Comparison of ENCODE assay signal across 17 mouse cellular contexts in the genomic region with DNA sequence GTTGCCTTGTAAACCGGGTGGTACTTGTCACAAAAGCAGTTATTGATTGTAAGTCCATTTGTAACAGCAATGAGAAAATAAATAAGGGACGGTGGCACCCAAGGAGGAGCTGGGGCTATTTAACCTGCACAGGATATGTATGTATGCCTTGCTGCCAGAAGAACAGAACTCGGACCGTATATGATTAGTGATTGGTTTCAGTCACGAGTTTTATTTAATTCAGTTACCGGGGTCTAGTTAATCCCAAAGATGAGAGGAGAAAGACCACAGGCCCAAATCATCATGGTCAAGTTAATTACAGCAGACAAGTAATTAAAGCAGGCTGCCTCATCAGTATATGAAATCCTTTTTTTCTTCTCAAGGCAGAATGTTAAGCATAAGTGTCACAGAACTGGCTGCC. TPM values are rescaled to one million over a fixed set of nuclear protein-coding genes. Genes with fewer than 3 reads are reported as not detected.
A peak's percentile ranks its signal among the peaks of the same experiment; 100 is the strongest.
DNase-seq lines count a peak whose midpoint lies in the region; ATAC-seq lines count a peak whose summit lies in the region.
"Had no signal": no experiment of that assay in that cellular context is flagged by ENCODE, and none has a peak within 500 bp of the region (broad histone marks: within the 10 kb centered on the region; RNA-seq: fewer than 3 reads in every experiment).

No protein-coding gene starts in this region.

- DNase-seq in forebrain, embryonic 10.5 days (ENCODE audit: extremely low spot score, low spot score) = no peak
- DNase-seq in hindbrain, embryonic 10.5 days (ENCODE audit: low spot score) = no peak
- no peak for DNase-seq in hindbrain, embryonic 11.5 days (ENCODE audit: low spot score)
- DNase-seq in hindbrain, embryonic 14.5 days (ENCODE audit: low spot score) = no peak
- DNase-seq in thymus, adult 18-20 months = no peak
- DNase-seq in adrenal gland, adult 18-20 months (ENCODE audit: low spot score in 2 of 2) = no peak
- DNase-seq: adrenal gland, adult 8-10 months; cerebellum, adult 18-20 months; layer of hippocampus, postnatal 36 days; liver; liver, postnatal 0 days; lung, postnatal 36 days; right cerebral cortex, postnatal 4 days had no signal

- H3K4me1 ChIP-seq in forebrain, embryonic 10.5 days = peaks cover 45% of the 10 kb centered on the region
- peaks cover 11% of the 10 kb centered on the region for H3K4me1 ChIP-seq in forebrain, embryonic 16.5 days (replicated peaks; ENCODE audit: control insufficient read depth, insufficient read depth, low read length)
- peaks cover 45% of the 10 kb centered on the region for H3K4me1 ChIP-seq in hindbrain, embryonic 10.5 days (replicated peaks)
- peaks cover 2% of the 10 kb centered on the region; the same call in 1 of the 2 replicates for H3K4me1 ChIP-seq in hindbrain, embryonic 11.5 days (replicated peaks; ENCODE audit: control insufficient read depth, insufficient read depth, low read length)
- H3K4me1 ChIP-seq in hindbrain, embryonic 14.5 days (replicated peaks; ENCODE audit: control insufficient read depth, insufficient read depth, low read length) = peaks cover 21% of the 10 kb centered on the region
- H3K4me1 ChIP-seq in midbrain, embryonic 15.5 days = peaks cover 25% of the 10 kb centered on the region

- WGBS in forebrain, embryonic 10.5 days = 71% methylated on average over 6 of the region's 6 CpGs
- 50% methylated on average over 6 of the region's 6 CpGs for WGBS in forebrain, embryonic 16.5 days
- 73% methylated on average over 6 of the region's 6 CpGs for WGBS in hindbrain, embryonic 10.5 days
- 68% methylated on average over 6 of the region's 6 CpGs for WGBS in hindbrain, embryonic 11.5 days
- WGBS in hindbrain, embryonic 14.5 days = 50% methylated on average over 6 of the region's 6 CpGs
- WGBS in midbrain, embryonic 15.5 days = 25% methylated on average over 6 of the region's 6 CpGs

- H3K36me3 ChIP-seq in forebrain, embryonic 10.5 days (replicated peaks) = peaks cover 12% of the 10 kb centered on the region; the same call in 1 of the 2 replicates
- 0 out of 2 replicates have a peak, but pooled peaks cover 4% of the 10 kb centered on the region for H3K36me3 ChIP-seq in forebrain, embryonic 16.5 days (ENCODE audit: control insufficient read depth, insufficient read depth)
- H3K36me3 ChIP-seq in hindbrain, embryonic 10.5 days = peaks cover 11% of the 10 kb centered on the region; the same call in 1 of the 2 replicates
- no peaks in the 10 kb centered on the region for H3K36me3 ChIP-seq in hindbrain, embryonic 11.5 days (ENCODE audit: control insufficient read depth, insufficient read depth, low read length)
- peaks cover 17% of the 10 kb centered on the region for H3K36me3 ChIP-seq in hindbrain, embryonic 14.5 days (replicated peaks; ENCODE audit: control insufficient read depth, insufficient read depth)
- H3K36me3 ChIP-seq in midbrain, embryonic 15.5 days (replicated peaks) = no peaks in the 10 kb centered on the region

- no peak overlapping the region for H3K9ac ChIP-seq in forebrain, embryonic 16.5 days (replicated peaks; ENCODE audit: low read depth, low read length)
- H3K9ac ChIP-seq in hindbrain, embryonic 11.5 days (ENCODE audit: low read depth, low read length) = no peak overlapping the region
- peak overlapping the region; percentile 6; the same call in 1 of the 2 replicates for H3K9ac ChIP-seq in hindbrain, embryonic 14.5 days
- no peak overlapping the region for H3K9ac ChIP-seq in midbrain, embryonic 15.5 days
- H3K9ac ChIP-seq: liver, postnatal 0 days; neural tube, embryonic 12.5 days had no signal

- no peak overlapping the region for H3K4me2 ChIP-seq in forebrain, embryonic 16.5 days (ENCODE audit: low read length)
- no peak overlapping the region for H3K4me2 ChIP-seq in hindbrain, embryonic 11.5 days (replicated peaks; ENCODE audit: low read depth, low read length)
- H3K4me2 ChIP-seq in hindbrain, embryonic 14.5 days (replicated peaks) = no peak overlapping the region
- no peak overlapping the region for H3K4me2 ChIP-seq in midbrain, embryonic 15.5 days

- peaks cover 19% of the 10 kb centered on the region; the same call in 1 of the 2 replicates for H3K27me3 ChIP-seq in forebrain, embryonic 10.5 days (ENCODE audit: poor library complexity, severe bottlenecking)
- 0 out of 2 replicates have a peak, but pooled peaks cover 3% of the 10 kb centered on the region for H3K27me3 ChIP-seq in forebrain, embryonic 16.5 days (replicated peaks; ENCODE audit: control insufficient read depth, insufficient read depth, low read length)
- no peaks in the 10 kb centered on the region for H3K27me3 ChIP-seq in hindbrain, embryonic 10.5 days (ENCODE audit: insufficient read depth, poor library complexity, severe bottlenecking)
- no peaks in the 10 kb centered on the region for H3K27me3 ChIP-seq in hindbrain, embryonic 11.5 days (ENCODE audit: control insufficient read depth, insufficient read depth, low read length)
- H3K27me3 ChIP-seq in hindbrain, embryonic 14.5 days (ENCODE audit: control insufficient read depth, insufficient read depth, low read length) = no peaks in the 10 kb centered on the region
- no peaks in the 10 kb centered on the region for H3K27me3 ChIP-seq in midbrain, embryonic 15.5 days (replicated peaks)
- H3K27me3 ChIP-seq: neural tube, embryonic 12.5 days had no signal

- peaks cover 4% of the 10 kb centered on the region; the same call in 1 of the 2 replicates for H3K9me3 ChIP-seq in forebrain, embryonic 10.5 days
- no peaks in the 10 kb centered on the region for H3K9me3 ChIP-seq in forebrain, embryonic 16.5 days (ENCODE audit: control insufficient read depth, low read length)
- H3K9me3 ChIP-seq in hindbrain, embryonic 10.5 days = 0 out of 2 replicates have a peak, but pooled peaks cover 3% of the 10 kb centered on the region
- H3K9me3 ChIP-seq in hindbrain, embryonic 11.5 days (ENCODE audit: control insufficient read depth, low read length) = no peaks in the 10 kb centered on the region
- H3K9me3 ChIP-seq in hindbrain, embryonic 14.5 days (ENCODE audit: control insufficient read depth, low read length) = no peaks in the 10 kb centered on the region
- no peaks in the 10 kb centered on the region for H3K9me3 ChIP-seq in midbrain, embryonic 15.5 days
- H3K9me3 ChIP-seq: neural tube, embryonic 12.5 days had no signal

- H3K27ac ChIP-seq in forebrain, embryonic 10.5 days = peak overlapping the region; percentile 40; the same call in 1 of the 2 replicates
- no peak overlapping the region for H3K27ac ChIP-seq in forebrain, embryonic 16.5 days (ENCODE audit: low read length)
- peak overlapping the region; percentile 83 for H3K27ac ChIP-seq in hindbrain, embryonic 10.5 days
- H3K27ac ChIP-seq in hindbrain, embryonic 11.5 days (ENCODE audit: low read depth, low read length) = no peak overlapping the region; the same call in 1 of the 2 replicates
- peak overlapping the region; percentile 88 for H3K27ac ChIP-seq in hindbrain, embryonic 14.5 days
- H3K27ac ChIP-seq in midbrain, embryonic 15.5 days = peak overlapping the region; percentile 80
- H3K27ac ChIP-seq: neural tube, embryonic 12.5 days had no signal

- H3K4me3 ChIP-seq in forebrain, embryonic 10.5 days = no peak overlapping the region
- H3K4me3 ChIP-seq in forebrain, embryonic 16.5 days (replicated peaks; ENCODE audit: low read length) = no peak overlapping the region
- no peak overlapping the region for H3K4me3 ChIP-seq in hindbrain, embryonic 10.5 days
- no peak overlapping the region for H3K4me3 ChIP-seq in hindbrain, embryonic 11.5 days (ENCODE audit: low read depth, low read length)
- no peak overlapping the region for H3K4me3 ChIP-seq in hindbrain, embryonic 14.5 days (replicated peaks; ENCODE audit: low read length)
- H3K4me3 ChIP-seq in midbrain, embryonic 15.5 days = no peak overlapping the region
- H3K4me3 ChIP-seq: neural tube, embryonic 12.5 days had no signal

- ATAC-seq in forebrain, embryonic 16.5 days = no peak
- ATAC-seq in hindbrain, embryonic 11.5 days (ENCODE audit: low FRiP score) = no peak
- no peak for ATAC-seq in hindbrain, embryonic 14.5 days (ENCODE audit: low FRiP score)
- ATAC-seq in midbrain, embryonic 15.5 days (replicated peaks) = 0 out of 2 replicates have a peak, but pooled peaks have one; percentile 18
- ATAC-seq: inflammation-experienced regulatory T-cells, adult 6 months; liver, postnatal 0 days had no signal

RNA-seq across cellular contexts. Expression of gene Hspa8, which starts 15.3 kb away (rescaled TPM):
- 3,411 and 3,929 TPM in 2 replicates for polyA plus RNA-seq in forebrain, embryonic 10.5 days (2016; fragmentation: Nextera tagmentation; extraction: Ambion mirVana)
- polyA plus RNA-seq in forebrain, embryonic 16.5 days (2015; fragmentation: Nextera tagmentation; extraction: Ambion mirVana) = 3,453 and 3,528 TPM in 2 replicates
- polyA plus RNA-seq in hindbrain, embryonic 10.5 days (2016; fragmentation: Nextera tagmentation; extraction: Ambion mirVana) = 2,933 and 3,536 TPM in 2 replicates
- 3,718 and 3,764 TPM in 2 replicates for polyA plus RNA-seq in hindbrain, embryonic 11.5 days (2014; fragmentation: Nextera tagmentation; extraction: Ambion mirVana)
- polyA plus RNA-seq in hindbrain, embryonic 14.5 days (2014; fragmentation: Nextera tagmentation; extraction: Ambion mirVana) = 2,885 and 3,458 TPM in 2 replicates
- polyA plus RNA-seq in midbrain, embryonic 15.5 days (2015; fragmentation: Nextera tagmentation; extraction: Ambion mirVana) = 3,196 and 3,218 TPM in 2 replicates
- 1,000 to 10,000 TPM; 3,946 to 4,032 TPM for total RNA-seq in adrenal gland, adult 18-20 months (2021)

Comparison
In these comparisons a context has a peak if more than half of its experiments do, and no peak if none do; other contexts are left out.
1. H3K27ac ChIP-seq: peak in forebrain, embryonic 10.5 days (single experiment), hindbrain, embryonic 10.5 days (single experiment), hindbrain, embryonic 14.5 days (single experiment) and midbrain, embryonic 15.5 days (single experiment); none in forebrain, embryonic 16.5 days (single experiment) and hindbrain, embryonic 11.5 days (single experiment).